Mouse (Mus musculus) kidney, postnatal 4 days (tissue): ENCODE data around the gene Vdr.

Source experiments
- DNase-seq, 2 experiments: peaks; one replicate each; pipeline ENCODE4 v3.0.0; 2021; ENCODE audit warnings: mixed read lengths in 2 of 2

The Vdr gene

GRCm38 (mm10) chr15:97910530-97910929 lies at the start of gene Vdr:
TSS of gene Vdr (minus strand) at chr15:97910630.
- DNase-seq: no peak

GRCm38 (mm10) chr15:97956416-97956815 lies 46.0 kb upstream of the Vdr start:
- DNase-seq: no peak

- DNase-seq: peak in 1 of 2 experiments; percentile 39
These were observed 45.3 kb upstream of the Vdr start for GRCm38 (mm10) chr15:97955742-97956141.

GRCm38 (mm10) chr15:97955286-97955685 lies 44.9 kb upstream of the Vdr start:
- DNase-seq: no peak

- DNase-seq: no peak
These were observed 44.2 kb upstream of the Vdr start for GRCm38 (mm10) chr15:97954671-97955070.

GRCm38 (mm10) chr15:97952889-97953189 lies 42.4 kb upstream of the Vdr start:
- peak in 1 of 2 experiments; percentile 25 for DNase-seq

GRCm38 (mm10) chr15:97952137-97952888 lies 41.9 kb upstream of the Vdr start:
- peak; percentile 78 to 83 for DNase-seq

- no peak for DNase-seq
These were observed 39.8 kb upstream of the Vdr start for GRCm38 (mm10) chr15:97950240-97950639.

GRCm38 (mm10) chr15:97949706-97950105 lies 39.3 kb upstream of the Vdr start:
- DNase-seq: no peak

GRCm38 (mm10) chr15:97948720-97949119 lies 38.3 kb upstream of the Vdr start:
- no peak for DNase-seq

GRCm38 (mm10) chr15:97945656-97946315 lies 35.4 kb upstream of the Vdr start:
- no peak for DNase-seq

- DNase-seq: peak; percentile 38 to 55
These were observed 34.6 kb upstream of the Vdr start for GRCm38 (mm10) chr15:97944919-97945574.

GRCm38 (mm10) chr15:97943356-97943755 lies 32.9 kb upstream of the Vdr start:
- DNase-seq: peak; percentile 75 to 86

- DNase-seq: no peak
These were observed 32.1 kb upstream of the Vdr start for GRCm38 (mm10) chr15:97942538-97942937.

GRCm38 (mm10) chr15:97941306-97941705 lies 30.9 kb upstream of the Vdr start:
- no peak for DNase-seq

GRCm38 (mm10) chr15:97940088-97940487 lies 29.7 kb upstream of the Vdr start:
- no peak for DNase-seq

- no peak for DNase-seq
These were observed 28.1 kb upstream of the Vdr start for GRCm38 (mm10) chr15:97938580-97938979.

GRCm38 (mm10) chr15:97932441-97932840 lies 22.0 kb upstream of the Vdr start:
- DNase-seq: peak; percentile 66 to 82

- no peak for DNase-seq
These were observed 18.9 kb upstream of the Vdr start for GRCm38 (mm10) chr15:97929259-97929824.

- peak in 1 of 2 experiments; percentile 13 for DNase-seq
These were observed 17.4 kb upstream of the Vdr start for GRCm38 (mm10) chr15:97927821-97928220.

GRCm38 (mm10) chr15:97927018-97927417 lies 16.6 kb upstream of the Vdr start:
- DNase-seq: peak; percentile 59 to 77

- no peak for DNase-seq
These were observed 12.0 kb upstream of the Vdr start for GRCm38 (mm10) chr15:97922421-97922820.

GRCm38 (mm10) chr15:97921796-97922195 lies 11.4 kb upstream of the Vdr start:
- no peak for DNase-seq

- no peak for DNase-seq
These were observed 9.9 kb upstream of the Vdr start for GRCm38 (mm10) chr15:97920306-97920705.
